Comparison of ENCODE assay signal across 9 mouse cellular contexts in the genomic region with DNA sequence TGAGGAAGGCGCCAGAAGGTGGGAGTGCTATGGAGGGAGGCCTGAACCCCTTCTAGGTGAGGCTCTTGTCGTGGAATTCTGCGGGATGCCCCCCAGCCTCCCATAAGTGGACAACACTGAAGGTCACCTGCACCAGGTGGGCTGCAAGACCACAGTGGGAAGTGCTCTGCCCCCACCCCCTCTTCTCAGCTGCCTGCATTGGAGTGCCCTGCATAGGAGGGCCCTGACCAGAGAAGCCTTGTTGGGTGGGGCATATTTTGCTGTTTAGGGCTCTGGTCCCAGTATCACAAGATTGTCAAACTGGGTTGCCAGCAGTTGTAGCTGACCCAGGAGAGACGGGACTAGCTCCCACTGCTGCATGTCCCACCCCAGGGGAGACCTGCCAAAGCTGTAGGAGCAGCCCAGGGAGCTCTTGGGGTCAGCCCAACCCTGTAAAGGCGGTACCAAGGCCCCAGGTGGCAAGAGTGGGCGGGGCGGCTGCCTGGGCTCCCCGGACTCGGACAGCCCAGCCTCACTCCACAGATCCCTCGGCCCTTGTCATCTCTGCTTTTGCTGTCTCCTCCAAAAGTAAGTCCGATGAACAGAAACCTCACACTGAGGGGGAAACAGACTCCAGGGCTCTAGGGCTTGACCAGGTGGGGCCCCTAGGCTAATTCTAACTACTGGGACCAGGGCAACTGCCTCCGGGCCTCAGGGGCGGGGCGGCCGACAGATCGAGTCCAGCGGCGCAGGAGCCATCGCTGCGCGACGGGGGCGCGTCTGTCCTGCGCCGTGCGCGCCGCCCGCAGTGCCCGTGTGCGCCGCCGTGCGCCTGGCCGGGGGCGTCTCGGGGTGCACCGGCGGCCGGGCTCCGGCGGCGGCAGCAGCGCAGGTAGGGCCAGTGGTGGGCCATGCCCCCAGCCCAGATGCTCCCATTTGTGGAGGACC. TPM values are rescaled to one million over a fixed set of nuclear protein-coding genes. Genes with fewer than 3 reads are reported as not detected.
DNase-seq lines count a peak whose midpoint lies in the region; ATAC-seq lines count a peak whose summit lies in the region.
"Had no signal": no experiment of that assay in that cellular context is flagged by ENCODE, and none has a peak within 500 bp of the region (broad histone marks: within the 10 kb centered on the region; RNA-seq: fewer than 3 reads in every experiment).

Gene Gng13, plus strand, starts transcription at position 461 of the 927 bp plus-strand sequence.

- H3K4me3 ChIP-seq in forebrain, embryonic 16.5 days (replicated peaks; ENCODE audit: low read length) = peak within 1 kb of the TSS; percentile 39
- H3K4me3 ChIP-seq in midbrain, embryonic 12.5 days = peak within 1 kb of the TSS; percentile 41
- H3K4me3 ChIP-seq: heart, adult 2 months had no signal

- peaks cover 8% of the 10 kb centered on the region for H3K4me1 ChIP-seq in forebrain, embryonic 16.5 days (replicated peaks; ENCODE audit: control insufficient read depth, insufficient read depth, low read length)
- peaks cover 11% of the 10 kb centered on the region for H3K4me1 ChIP-seq in midbrain, embryonic 12.5 days

- under 1% methylated on average over 45 of the region's 45 CpGs for WGBS in forebrain, embryonic 16.5 days
- WGBS in midbrain, embryonic 12.5 days = 1% methylated on average over 45 of the region's 45 CpGs

- ATAC-seq in forebrain, embryonic 16.5 days = peak; percentile 18; the same call in 1 of the 2 replicates
- ATAC-seq in midbrain, embryonic 12.5 days (ENCODE audit: low FRiP score, low read depth) = 0 out of 2 replicates have a peak, but pooled peaks have one; percentile 30

- DNase-seq in heart, adult 11 months = peak; percentile 86
- DNase-seq in heart, postnatal 4 days = no peak
- peak; percentile 55 for DNase-seq in MN1 (ENCODE audit: low spot score)
- DNase-seq in kidney, postnatal 4 days = peak; percentile 57 to 68
- DNase-seq in cerebellum, adult 9-10 months = no peak
- no peak for DNase-seq in gastrocnemius, postnatal 25 days

- no peaks in the 10 kb centered on the region for H3K9me3 ChIP-seq in forebrain, embryonic 16.5 days (ENCODE audit: control insufficient read depth, low read length)
- no peaks in the 10 kb centered on the region for H3K9me3 ChIP-seq in midbrain, embryonic 12.5 days

- H3K27me3 ChIP-seq in forebrain, embryonic 16.5 days (replicated peaks; ENCODE audit: control insufficient read depth, insufficient read depth, low read length) = peaks cover 26% of the 10 kb centered on the region
- H3K27me3 ChIP-seq in midbrain, embryonic 12.5 days = peaks cover 39% of the 10 kb centered on the region

- no peak within 1 kb of the TSS for H3K27ac ChIP-seq in forebrain, embryonic 16.5 days (ENCODE audit: low read length)
- no peak within 1 kb of the TSS for H3K27ac ChIP-seq in midbrain, embryonic 12.5 days (replicated peaks)
- H3K27ac ChIP-seq: heart, adult 2 months had no signal

- no peaks in the 10 kb centered on the region for H3K36me3 ChIP-seq in forebrain, embryonic 16.5 days (ENCODE audit: control insufficient read depth, insufficient read depth)
- H3K36me3 ChIP-seq in midbrain, embryonic 12.5 days = peaks cover 23% of the 10 kb centered on the region

- H3K9ac ChIP-seq in forebrain, embryonic 16.5 days (replicated peaks; ENCODE audit: low read depth, low read length) = peak within 1 kb of the TSS; percentile 35
- H3K9ac ChIP-seq in midbrain, embryonic 12.5 days (replicated peaks) = peak within 1 kb of the TSS; percentile 41; the same call in 1 of the 2 replicates

- H3K4me2 ChIP-seq in forebrain, embryonic 16.5 days (ENCODE audit: low read length) = peak within 1 kb of the TSS; percentile 61
- H3K4me2 ChIP-seq in midbrain, embryonic 12.5 days (replicated peaks) = peak within 1 kb of the TSS; percentile 67

RNA-seq across cellular contexts. Expression of gene Gng13, which starts in this region (rescaled TPM):
- total RNA-seq in heart, postnatal 4 days (2021) = 1 to 10 TPM in 1 of 2 experiments, not detected in 1; 2.3 TPM
- 2.2 and 3.3 TPM in 2 replicates for polyA plus RNA-seq in forebrain, embryonic 16.5 days (2015; fragmentation: Nextera tagmentation; extraction: Ambion mirVana)
- polyA plus RNA-seq in midbrain, embryonic 12.5 days (2016; fragmentation: Nextera tagmentation; extraction: Ambion mirVana) = 0.85 and 1.5 TPM in 2 replicates
- not detected for total RNA-seq in gastrocnemius, postnatal 25 days (2021)

Comparison
In these comparisons a context has a peak if more than half of its experiments do, and no peak if none do; other contexts are left out.
1. DNase-seq: peak in heart, adult 11 months (single experiment), MN1 (single experiment) and kidney, postnatal 4 days (2 of 2); none in heart, postnatal 4 days (single experiment), cerebellum, adult 9-10 months (single experiment) and gastrocnemius, postnatal 25 days (single experiment).